Mouse (Mus musculus): ENCODE data around the gene Dupd1.

- TF ChIP-seq CTCF (IDR thresholded peaks at IDR 0.05; ENCODE audit: borderline replicate concordance, control insufficient read depth, extremely low read depth, insufficient read depth, low read length, poor library complexity), result no peak
- TF ChIP-seq POLR2A (IDR thresholded peaks at IDR 0.05; ENCODE audit: control insufficient read depth, extremely low read depth, insufficient read depth, low read length, poor library complexity), result no peak
Measured at GRCm38 (mm10) chr14:21722021-21722698, 7.8 kb upstream of the Dupd1 start.

Data from thymus, adult 2 months (tissue).